Mouse (Mus musculus): Measurements from ENCODE around the gene Zfand5. TPM values are rescaled to one million over a fixed set of nuclear protein-coding genes. Genes with fewer than 3 reads are reported as not detected.
"Not testable (repeated sequence)": the region's sequence is repeated elsewhere in the genome, so short reads cannot be mapped to it uniquely, and the experiment has no call there.

Gene Zfand5
- polyA plus RNA-seq (2012; rRNA removed): 120 and 121 TPM in 2 replicates

DNA sequence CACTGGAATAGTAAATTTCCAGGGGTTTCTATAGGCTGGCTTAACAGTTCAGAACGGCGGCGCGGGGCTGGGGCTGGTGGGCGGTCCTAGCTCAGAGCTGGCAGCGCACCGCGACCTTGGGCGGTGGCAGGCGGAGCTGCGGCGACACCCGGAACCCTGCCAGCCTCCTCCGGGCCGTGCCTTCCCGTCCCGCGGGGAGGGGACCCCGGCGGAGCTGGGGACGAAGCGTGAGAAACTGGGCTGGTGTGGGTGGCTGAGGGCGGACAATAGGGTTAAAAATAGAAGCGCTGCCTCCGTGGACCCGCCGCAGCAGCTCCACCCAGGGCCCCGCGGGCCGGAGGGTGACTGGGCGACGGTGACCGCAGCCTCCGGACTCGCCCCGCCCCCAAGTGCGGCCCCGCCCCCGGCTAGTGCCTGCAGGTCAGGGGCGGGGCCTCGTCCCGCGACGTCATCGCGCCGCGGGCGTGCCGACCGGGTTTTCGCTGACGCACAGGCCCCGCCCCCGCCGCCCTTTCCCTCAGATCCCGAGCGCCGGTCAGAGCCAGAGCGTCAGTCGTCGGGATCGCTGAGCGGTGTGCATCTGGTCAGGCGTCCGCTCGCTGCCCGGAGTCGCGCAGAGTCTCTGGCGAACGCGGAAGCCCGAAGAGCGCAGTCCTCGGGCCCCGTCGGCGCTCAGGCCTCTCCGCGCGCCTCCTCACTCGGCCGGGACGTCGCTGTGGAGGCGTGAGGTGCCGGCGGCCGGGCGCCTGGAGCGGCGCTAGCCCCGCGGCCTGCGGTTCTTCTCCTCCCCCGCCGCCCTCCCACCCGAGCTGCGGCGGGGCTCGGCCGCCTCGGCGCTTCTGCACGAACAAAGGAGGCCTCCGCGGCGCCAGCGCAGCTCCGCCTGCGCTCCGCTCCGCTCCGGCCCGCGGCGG, at the start of gene Zfand5:
Gene Zfand5, plus strand, starts transcription at position 538 of the 914 bp plus-strand sequence.
- H3K4me1 ChIP-seq (ENCODE audit: control insufficient read depth, insufficient read depth, low read length): no peaks in the 10 kb centered on the region; the same call in 1 of the 2 replicates
- peak within 1 kb of the TSS; percentile 100 for H3K27ac ChIP-seq (ENCODE audit: insufficient read depth, low read length)
- TF ChIP-seq CTCF (IDR thresholded peaks at IDR 0.05; ENCODE audit: extremely low read depth, insufficient read depth, low read length) (no peak), POLR2A (IDR thresholded peaks at IDR 0.05; ENCODE audit: extremely low read depth, insufficient read depth, low read length) (peak; percentile 98)
- H3K4me3 ChIP-seq (ENCODE audit: insufficient read depth, low read length): peak within 1 kb of the TSS; percentile 87

DNA sequence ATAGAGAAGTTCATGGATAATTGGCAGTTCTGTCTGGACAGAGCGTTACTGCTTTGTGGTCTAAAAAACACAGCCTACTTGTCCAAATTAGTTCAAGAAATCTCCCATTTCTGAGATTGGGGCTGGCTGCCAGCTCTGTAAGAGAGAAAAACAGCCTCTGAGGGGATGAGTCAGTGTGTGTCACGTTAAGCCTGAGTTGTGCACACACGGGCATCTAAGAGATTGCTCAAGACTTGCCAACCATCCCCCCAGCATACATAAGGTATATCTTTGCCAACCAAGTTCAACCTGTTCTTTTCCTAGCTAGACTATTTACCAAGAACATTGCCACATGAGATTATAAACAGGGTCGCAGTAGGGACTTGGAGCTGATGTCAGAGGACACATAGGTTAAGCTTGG, 44.9 kb upstream of the Zfand5 start:
- no peak overlapping the region for H3K4me3 ChIP-seq (ENCODE audit: insufficient read depth, low read length)
- TF ChIP-seq CTCF (IDR thresholded peaks at IDR 0.05; ENCODE audit: extremely low read depth, insufficient read depth, low read length): no peak
- TF ChIP-seq POLR2A (IDR thresholded peaks at IDR 0.05; ENCODE audit: extremely low read depth, insufficient read depth, low read length): no peak
- H3K27ac ChIP-seq (ENCODE audit: insufficient read depth, low read length): no peak overlapping the region
- H3K4me1 ChIP-seq (ENCODE audit: control insufficient read depth, insufficient read depth, low read length): peaks cover 1% of the 10 kb centered on the region; the same call in 1 of the 2 replicates

- no peak overlapping the region for H3K4me3 ChIP-seq (ENCODE audit: insufficient read depth, low read length)
- TF ChIP-seq POLR2A (IDR thresholded peaks at IDR 0.05; ENCODE audit: extremely low read depth, insufficient read depth, low read length): no peak
- TF ChIP-seq CTCF (IDR thresholded peaks at IDR 0.05; ENCODE audit: extremely low read depth, insufficient read depth, low read length): no peak
Observed at GRCm38 (mm10) chr19:21227754-21228153, 44.3 kb upstream of the Zfand5 start.

GRCm38 (mm10) chr19:21248730-21249129, 23.3 kb upstream of the Zfand5 start:
- H3K27ac ChIP-seq (ENCODE audit: insufficient read depth, low read length); H3K4me3 ChIP-seq (ENCODE audit: insufficient read depth, low read length); H3K4me1 ChIP-seq (ENCODE audit: control insufficient read depth, insufficient read depth, low read length): not testable (repeated sequence)

More at GRCm38 (mm10) chr19:21227754-21228153, 44.3 kb upstream of the Zfand5 start:
- peaks cover 1% of the 10 kb centered on the region; the same call in 1 of the 2 replicates for H3K4me1 ChIP-seq (ENCODE audit: control insufficient read depth, insufficient read depth, low read length)
- no peak overlapping the region; the same call in 1 of the 2 replicates for H3K27ac ChIP-seq (ENCODE audit: insufficient read depth, low read length)

GRCm38 (mm10) chr19:21253846-21254245, 18.2 kb upstream of the Zfand5 start:
- H3K4me1 ChIP-seq (ENCODE audit: control insufficient read depth, insufficient read depth, low read length): no peaks in the 10 kb centered on the region
- TF ChIP-seq CTCF (IDR thresholded peaks at IDR 0.05; ENCODE audit: extremely low read depth, insufficient read depth, low read length) (no peak), POLR2A (IDR thresholded peaks at IDR 0.05; ENCODE audit: extremely low read depth, insufficient read depth, low read length) (no peak)
- H3K27ac ChIP-seq (ENCODE audit: insufficient read depth, low read length): no peak overlapping the region
- no peak overlapping the region for H3K4me3 ChIP-seq (ENCODE audit: insufficient read depth, low read length)

- Histone ChIP-seq H3K4me1 (ENCODE audit: control insufficient read depth, insufficient read depth, low read length) (no peaks in the 10 kb centered on the region), H3K4me3 (ENCODE audit: insufficient read depth, low read length) (no peak overlapping the region), H3K27ac (ENCODE audit: insufficient read depth, low read length) (no peak overlapping the region)
- no peak for TF ChIP-seq POLR2A (IDR thresholded peaks at IDR 0.05; ENCODE audit: extremely low read depth, insufficient read depth, low read length)
- TF ChIP-seq CTCF (IDR thresholded peaks at IDR 0.05; ENCODE audit: extremely low read depth, insufficient read depth, low read length): no peak
Observed at GRCm38 (mm10) chr19:21255920-21256319, 16.2 kb upstream of the Zfand5 start.

DNA sequence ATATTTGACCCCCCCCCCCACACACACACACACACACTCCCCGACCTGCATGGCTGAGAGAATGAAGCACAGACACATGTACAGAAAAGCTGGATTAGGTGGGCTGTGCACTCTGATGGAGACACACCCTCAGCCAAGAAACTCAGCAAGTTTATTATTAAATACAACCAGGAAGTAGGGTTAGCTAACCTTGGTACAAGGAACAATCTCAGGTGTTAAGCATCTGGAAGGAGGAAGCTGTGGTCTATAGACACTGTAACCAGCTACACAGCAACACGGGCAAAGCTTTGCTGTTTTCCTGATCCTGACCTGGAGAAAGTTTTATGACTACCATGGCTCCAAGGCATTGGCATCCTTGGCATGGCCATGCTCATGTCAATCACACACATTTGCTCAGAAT, 12.6 kb upstream of the Zfand5 start:
- H3K4me1 ChIP-seq (ENCODE audit: control insufficient read depth, insufficient read depth, low read length): no peaks in the 10 kb centered on the region
- no peak overlapping the region for H3K27ac ChIP-seq (ENCODE audit: insufficient read depth, low read length)
- TF ChIP-seq POLR2A (IDR thresholded peaks at IDR 0.05; ENCODE audit: extremely low read depth, insufficient read depth, low read length) (no peak), CTCF (IDR thresholded peaks at IDR 0.05; ENCODE audit: extremely low read depth, insufficient read depth, low read length) (no peak)
- no peak overlapping the region for H3K4me3 ChIP-seq (ENCODE audit: insufficient read depth, low read length)

DNA sequence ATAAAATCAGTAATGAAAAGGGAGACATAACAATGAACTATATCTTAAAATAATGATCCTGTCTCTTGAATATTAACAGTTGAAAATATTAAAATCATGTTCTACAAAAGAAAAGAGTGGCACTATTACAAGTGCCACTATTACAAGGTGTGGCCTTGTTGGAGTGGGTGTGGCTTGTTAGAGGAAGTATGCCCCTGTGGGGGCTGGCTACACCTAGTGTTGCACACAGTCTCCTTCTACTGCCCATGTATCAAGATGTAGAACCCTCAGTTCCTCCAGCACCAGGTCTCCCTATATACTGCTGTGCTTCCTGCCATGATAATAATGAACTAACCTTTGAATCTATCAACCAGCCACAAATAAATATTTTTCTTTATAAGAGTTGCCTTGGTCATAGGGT, 11.8 kb upstream of the Zfand5 start:
- TF ChIP-seq POLR2A (IDR thresholded peaks at IDR 0.05; ENCODE audit: extremely low read depth, insufficient read depth, low read length) (no peak), CTCF (IDR thresholded peaks at IDR 0.05; ENCODE audit: extremely low read depth, insufficient read depth, low read length) (no peak)
- Histone ChIP-seq H3K4me1 (ENCODE audit: control insufficient read depth, insufficient read depth, low read length) (no peaks in the 10 kb centered on the region), H3K27ac (ENCODE audit: insufficient read depth, low read length) (no peak overlapping the region), H3K4me3 (ENCODE audit: insufficient read depth, low read length) (no peak overlapping the region)

- Histone ChIP-seq H3K27ac (ENCODE audit: insufficient read depth, low read length) (peak overlapping the region; percentile 99), H3K4me3 (ENCODE audit: insufficient read depth, low read length) (peak overlapping the region; percentile 87), H3K4me1 (ENCODE audit: control insufficient read depth, insufficient read depth, low read length) (no peaks in the 10 kb centered on the region; the same call in 1 of the 2 replicates)
- no peak for TF ChIP-seq CTCF (IDR thresholded peaks at IDR 0.05; ENCODE audit: extremely low read depth, insufficient read depth, low read length)
- no peak for TF ChIP-seq POLR2A (IDR thresholded peaks at IDR 0.05; ENCODE audit: extremely low read depth, insufficient read depth, low read length)
Observed at GRCm38 (mm10) chr19:21271186-21271585, 892 bp upstream of the Zfand5 start.

Measured in cortical plate, adult 2 months (tissue).